Mouse (Mus musculus): ENCODE results near the gene Ccdc185.

The Ccdc185 gene

GRCm38 (mm10) chr1:182749080-182749479 is at the start of gene Ccdc185:
Ccdc185 (minus strand) TSS chr1:182749180.
- no peak for DNase-seq (ENCODE audit: low spot score in 2 of 2)

DNA sequence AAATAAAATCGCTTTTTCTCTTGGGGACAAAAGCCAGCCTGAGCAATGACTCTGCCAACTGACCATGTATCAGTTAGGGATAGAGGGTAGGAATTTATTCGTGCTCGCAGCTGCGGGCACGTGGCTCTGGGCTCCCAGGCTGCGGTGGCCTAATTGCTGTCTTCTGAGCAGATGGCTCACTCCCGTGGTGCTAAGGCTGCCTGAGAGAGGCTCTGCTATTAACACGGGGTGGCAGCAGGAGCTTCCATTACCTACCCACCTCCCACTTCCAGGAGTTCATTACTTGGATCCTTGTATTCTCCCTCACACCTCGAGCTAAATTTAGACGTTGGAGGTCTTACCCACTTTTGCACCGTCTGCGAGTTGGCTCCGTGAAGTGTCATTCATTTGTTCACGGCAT is 48.1 kb upstream of the Ccdc185 start:
- peak; percentile 35 to 57 for DNase-seq (ENCODE audit: low spot score in 2 of 2)

DNA sequence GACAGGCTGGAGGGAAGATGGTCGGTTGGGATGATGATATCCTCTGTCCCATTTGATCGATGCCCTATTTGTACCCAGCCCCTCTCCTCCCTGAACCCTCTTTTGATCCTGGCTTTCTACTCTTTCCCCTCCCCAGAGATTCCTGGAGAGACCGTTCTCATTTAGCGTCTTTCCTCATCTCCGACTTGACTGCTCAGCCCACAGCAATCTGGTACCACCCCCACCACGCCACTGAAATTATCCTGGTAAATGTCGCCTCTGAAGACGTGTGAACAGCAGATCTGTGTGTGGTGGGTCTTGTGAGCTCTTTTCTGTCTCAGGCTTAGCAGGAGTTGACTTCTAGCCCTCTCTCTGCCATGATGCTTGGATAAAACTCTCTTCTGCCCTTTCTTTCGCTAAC is 45.6 kb upstream of the Ccdc185 start:
- peak; percentile 73 to 86 for DNase-seq (ENCODE audit: low spot score in 2 of 2)

DNA sequence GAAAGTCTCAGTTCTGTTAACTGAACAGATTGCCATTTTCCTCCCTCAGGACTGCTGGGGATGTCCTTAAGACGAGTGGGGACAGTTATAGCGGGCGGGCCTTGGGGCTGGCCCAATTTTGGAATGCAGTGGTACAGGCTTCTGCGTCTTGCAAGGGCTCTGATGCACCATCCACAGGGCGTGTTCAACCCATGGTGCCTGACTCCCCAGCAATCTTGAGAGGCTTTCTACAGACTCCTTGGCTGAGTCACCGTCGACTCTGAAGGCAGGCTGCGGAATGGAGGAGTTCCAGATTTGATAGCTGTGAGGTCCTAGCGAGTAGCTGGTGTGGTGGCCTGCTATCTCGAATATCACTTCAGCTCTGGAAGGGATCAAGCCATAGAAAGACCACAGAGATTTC is 45.2 kb upstream of the Ccdc185 start:
- DNase-seq (ENCODE audit: low spot score in 2 of 2), result peak; percentile 48 to 75

DNA sequence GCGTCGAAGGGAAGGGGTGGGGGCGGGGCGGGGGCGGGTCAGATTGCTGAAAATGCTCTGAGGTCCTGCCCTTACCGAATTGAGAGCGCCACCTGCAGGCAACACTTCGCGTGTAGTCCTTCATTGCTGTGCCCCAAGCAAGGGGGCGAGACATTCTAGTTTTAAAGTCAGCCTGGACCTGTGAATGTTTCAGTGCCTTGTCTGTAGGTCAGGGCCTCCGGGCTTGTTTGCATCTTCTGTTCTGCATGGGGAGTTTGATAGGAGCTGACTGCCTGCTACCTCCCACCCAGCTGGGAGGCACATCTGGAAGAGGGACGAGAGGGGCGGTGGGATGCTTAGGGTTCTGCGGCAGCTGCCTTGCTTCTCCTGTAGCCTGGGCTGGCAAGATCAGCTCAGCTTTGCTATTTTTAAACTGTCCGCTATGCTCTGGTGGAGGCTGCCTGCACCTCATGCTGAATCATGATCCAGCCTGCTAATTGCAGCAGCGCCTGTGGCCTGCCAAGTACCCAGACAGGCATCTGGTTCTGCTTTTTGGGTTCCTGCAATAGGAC is 43.6 kb upstream of the Ccdc185 start:
- peak; percentile 76 to 81 for DNase-seq (ENCODE audit: low spot score in 2 of 2)

DNA sequence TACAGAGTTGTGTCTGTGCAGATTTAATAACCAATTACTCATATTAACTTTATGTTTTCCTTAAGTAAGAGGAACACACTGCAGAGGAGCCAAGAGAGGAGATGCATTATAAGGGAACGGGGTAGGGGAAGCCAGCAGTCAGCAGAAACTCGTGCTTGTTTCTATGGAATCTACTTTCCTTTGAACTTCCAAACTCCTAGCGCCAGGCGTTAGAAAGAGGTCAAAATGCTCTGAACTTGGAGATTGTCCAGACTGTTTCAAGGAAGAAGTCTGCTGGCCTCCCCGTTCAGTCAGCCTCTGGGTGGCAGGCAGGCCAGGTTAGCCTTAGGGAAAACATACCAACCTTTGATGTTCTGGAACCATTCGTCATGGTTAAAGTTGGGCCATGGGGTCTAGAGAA is 39.9 kb upstream of the Ccdc185 start:
- no peak for DNase-seq (ENCODE audit: low spot score in 2 of 2)

GRCm38 (mm10) chr1:182787030-182787429 is 38.0 kb upstream of the Ccdc185 start:
- no peak for DNase-seq (ENCODE audit: low spot score in 2 of 2)

GRCm38 (mm10) chr1:182785504-182785903 is 36.5 kb upstream of the Ccdc185 start:
- no peak for DNase-seq (ENCODE audit: low spot score in 2 of 2)

GRCm38 (mm10) chr1:182784784-182785183 is 35.8 kb upstream of the Ccdc185 start:
- no peak for DNase-seq (ENCODE audit: low spot score in 2 of 2)

GRCm38 (mm10) chr1:182783774-182784173 is 34.8 kb upstream of the Ccdc185 start:
- no peak for DNase-seq (ENCODE audit: low spot score in 2 of 2)

GRCm38 (mm10) chr1:182779024-182779520 is 30.1 kb upstream of the Ccdc185 start:
- DNase-seq (ENCODE audit: low spot score in 2 of 2), result no peak

- no peak for DNase-seq (ENCODE audit: low spot score in 2 of 2)
Observed at GRCm38 (mm10) chr1:182778225-182778624, 29.2 kb upstream of the Ccdc185 start.

- DNase-seq (ENCODE audit: low spot score in 2 of 2), result peak in 1 of 2 experiments; percentile 40
Observed at GRCm38 (mm10) chr1:182776749-182777410, 27.9 kb upstream of the Ccdc185 start.

GRCm38 (mm10) chr1:182775576-182775975 is 26.6 kb upstream of the Ccdc185 start:
- no peak for DNase-seq (ENCODE audit: low spot score in 2 of 2)

DNA sequence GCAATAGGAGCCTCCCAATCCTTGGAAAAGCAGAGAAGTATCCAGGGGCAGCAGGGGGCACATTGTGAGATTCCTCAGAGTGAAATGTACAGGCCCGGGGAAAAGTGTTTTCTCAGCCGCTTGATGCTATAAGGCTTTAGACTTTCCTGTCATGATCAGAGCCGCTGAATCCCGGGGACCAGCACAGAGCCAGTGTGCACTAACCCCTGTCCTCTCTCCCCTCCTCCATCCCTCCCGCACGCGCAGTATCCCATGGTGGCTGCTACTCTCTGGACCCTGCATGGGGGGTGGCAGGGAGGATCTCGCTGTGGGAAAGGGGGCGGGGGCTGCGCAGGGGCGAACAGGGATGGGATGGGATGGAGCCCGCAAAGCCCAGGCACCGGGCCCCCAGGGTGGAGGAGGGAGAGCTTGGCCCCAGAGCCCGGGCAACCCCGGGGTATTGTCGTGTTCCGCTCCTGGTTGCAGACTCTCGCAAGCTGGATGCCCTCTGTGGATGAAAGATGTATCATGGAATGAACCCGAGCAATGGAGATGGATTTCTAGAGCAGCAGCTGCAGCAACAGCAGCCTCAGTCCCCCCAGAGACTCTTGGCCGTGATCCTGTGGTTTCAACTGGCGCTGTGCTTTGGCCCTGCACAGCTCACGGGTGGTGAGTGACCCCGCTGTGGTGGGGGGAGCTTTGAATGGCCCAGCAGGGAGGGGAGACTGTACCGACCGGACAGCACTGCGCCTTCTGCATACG is 15.7 kb upstream of the Ccdc185 start:
- peak in 1 of 2 experiments; percentile 40 for DNase-seq (ENCODE audit: low spot score in 2 of 2)

DNA sequence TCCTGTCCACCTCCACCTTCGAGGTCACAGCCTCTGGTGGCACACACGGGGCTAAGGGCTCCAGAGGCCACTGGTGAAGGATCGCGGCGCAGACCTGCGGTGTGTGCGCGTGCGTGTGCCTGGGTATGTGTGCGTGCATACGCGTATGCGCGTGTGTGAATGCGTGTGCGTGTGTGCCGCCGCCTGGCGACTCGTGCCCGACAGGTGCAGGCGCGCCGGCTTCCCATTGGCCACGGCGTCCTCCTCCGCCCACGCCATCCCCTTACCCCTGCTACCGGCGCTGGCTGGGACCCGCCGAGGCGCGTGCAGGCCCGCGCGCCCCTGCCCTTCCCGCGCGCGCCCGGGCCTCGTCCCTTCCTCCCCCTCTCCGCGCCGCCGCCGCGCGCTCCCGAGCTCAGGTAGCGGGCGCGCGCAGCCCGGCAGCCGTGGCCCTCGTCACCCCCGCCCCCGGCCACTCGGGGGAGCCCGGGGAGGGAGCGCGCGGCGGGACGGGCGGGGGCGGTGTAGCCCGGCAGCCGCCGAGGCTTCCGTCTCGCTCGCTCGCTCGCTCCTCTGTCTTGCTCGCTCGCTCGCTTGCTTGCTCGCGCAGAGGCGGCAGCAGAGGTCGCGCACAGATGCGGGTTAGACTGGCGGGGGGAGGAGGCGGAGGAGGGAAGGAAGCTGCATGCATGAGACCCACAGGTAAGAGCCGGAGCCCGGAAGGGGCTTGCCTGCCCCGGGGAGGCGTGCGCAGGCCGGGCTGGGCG is 14.9 kb upstream of the Ccdc185 start, which contains the start of gene Susd4:
Gene Susd4, plus strand, starts transcription at position 145 of the 746 bp plus-strand sequence.
- DNase-seq (ENCODE audit: low spot score in 2 of 2), result peak; percentile 86 to 91

GRCm38 (mm10) chr1:182763191-182763715 is 14.3 kb upstream of the Ccdc185 start:
- peak in 1 of 2 experiments; percentile 29 for DNase-seq (ENCODE audit: low spot score in 2 of 2)

DNA sequence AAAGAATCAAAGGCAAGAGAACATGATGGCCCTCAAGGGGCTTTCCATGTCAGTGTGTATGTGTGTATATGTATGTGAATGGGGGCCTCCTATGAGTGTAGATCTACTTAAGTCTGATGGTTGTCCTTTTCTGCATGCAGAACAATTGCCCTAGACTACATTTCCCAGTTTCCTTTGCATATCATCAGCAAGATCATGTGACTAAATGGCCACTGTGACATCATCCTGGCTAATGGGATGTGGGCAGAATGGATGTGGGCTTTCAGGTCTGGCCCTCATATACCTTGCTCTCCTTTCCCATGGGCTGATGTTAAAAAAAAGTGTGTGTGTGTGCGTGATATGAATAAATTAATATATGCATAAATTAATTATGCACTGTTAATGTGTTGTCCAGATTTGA is 9.8 kb upstream of the Ccdc185 start:
- DNase-seq (ENCODE audit: low spot score in 2 of 2), result no peak

- DNase-seq (ENCODE audit: low spot score in 2 of 2), result no peak
Observed at GRCm38 (mm10) chr1:182754865-182755264, 5.9 kb upstream of the Ccdc185 start.

- peak in 1 of 2 experiments; percentile 15 for DNase-seq (ENCODE audit: low spot score in 2 of 2)
Observed at GRCm38 (mm10) chr1:182753694-182754093, 4.7 kb upstream of the Ccdc185 start.

DNA sequence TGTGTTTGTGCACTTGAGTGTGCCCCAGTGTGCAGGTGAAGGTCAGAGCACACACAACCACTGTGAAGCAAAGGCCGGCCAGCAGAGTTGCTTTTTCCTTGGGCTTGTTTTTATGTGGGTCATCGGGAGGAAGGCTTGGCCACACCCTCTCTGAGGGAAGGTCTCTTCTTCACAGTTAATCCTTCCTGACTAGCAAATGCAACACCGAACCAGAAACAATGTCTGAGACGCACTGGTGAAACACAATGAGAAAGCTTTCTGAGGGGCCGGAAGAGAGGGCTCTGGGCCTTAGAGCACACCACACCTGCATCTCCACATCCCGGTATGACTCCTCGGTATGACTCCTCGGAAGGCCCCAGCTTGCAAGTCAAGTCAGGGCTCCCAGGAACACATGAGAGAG is 2.3 kb upstream of the Ccdc185 start:
- no peak for DNase-seq (ENCODE audit: low spot score in 2 of 2)

- no peak for DNase-seq (ENCODE audit: low spot score in 2 of 2)
Observed at GRCm38 (mm10) chr1:182747834-182748233, 1.1 kb downstream of the Ccdc185 start.

Data from frontal cortex, postnatal 36 days (tissue).